Mouse (Mus musculus) liver, embryonic 12.5 days (tissue): ENCODE results near the gene Map2k5. TPM values are rescaled to one million over a fixed set of nuclear protein-coding genes. Genes with fewer than 3 reads are reported as not detected.
A peak's percentile ranks its signal among the peaks of the same experiment; 100 is the strongest.

Experiments used
- ATAC-seq: fragments of 200-750 bp; cut with Nextera tagmentation; 2 replicates; pipeline ENCODE4 v1.8.0; 2017; ENCODE audit warnings: moderate number of reproducible peaks, mild to moderate bottlenecking, moderate library complexity
- H3K27ac ChIP-seq: fragments of 300-500 bp; sonication (generic); 2 replicates; pipeline ENCODE4 v1.5.1; 2016; ENCODE audit warnings: mild to moderate bottlenecking
- H3K27me3 ChIP-seq: fragments of 300-500 bp; sonication (generic); replicated peaks from 2 replicates; pipeline ENCODE4 v1.6.1; 2016; ENCODE audit warnings: mild to moderate bottlenecking, moderate library complexity
- H3K36me3 ChIP-seq: fragments of 300-500 bp; sonication (generic); 2 replicates; pipeline ENCODE4 v1.6.1; 2016; ENCODE audit warnings: mild to moderate bottlenecking, moderate library complexity
- H3K4me1 ChIP-seq: fragments of 300-500 bp; sonication (generic); 2 replicates; pipeline ENCODE4 v1.6.1; 2016
- H3K4me2 ChIP-seq: fragments of 300-500 bp; sonication (generic); 2 replicates; pipeline ENCODE4 v1.6.1; 2016; ENCODE audit warnings: mild to moderate bottlenecking, moderate library complexity
- H3K4me3 ChIP-seq: fragments of 300-500 bp; sonication (generic); 2 replicates; pipeline ENCODE4 v1.5.1; 2016; ENCODE audit warnings: mild to moderate bottlenecking, moderate library complexity
- H3K9ac ChIP-seq: fragments of 300-500 bp; sonication (generic); 2 replicates; pipeline ENCODE4 v1.6.1; 2016; ENCODE audit warnings: mild to moderate bottlenecking, moderate library complexity
- H3K9me3 ChIP-seq: fragments of 300-500 bp; sonication (generic); replicated peaks from 2 replicates; pipeline ENCODE4 v1.6.1; 2016; ENCODE audit warnings: mild to moderate bottlenecking, moderate library complexity
- WGBS: fragments of 180-500 bp; shearing (Covaris S2); methylation state at CpG from one replicate; pipeline ENCODE4 v1.1.7; 2016; ENCODE audit not compliant: insufficient replicate concordance; 5-methylcytosine and 5-hydroxymethylcytosine counted together
- polyA plus RNA-seq: library from polyadenylated mRNA; unstranded; fragments of >200 nt; fragmentation: Nextera tagmentation; extraction: Ambion mirVana; gene quantifications from 2 replicates; pipeline ENCODE4 v1.2.1, GENCODE M21; 2016

The Map2k5 gene
- polyA plus RNA-seq, 1 experiment from 2014 or later: 16.7 TPM

GRCm38 (mm10) chr9:63181337-63182178 lies 196.1 kb downstream of the Map2k5 start:
- H3K4me1 ChIP-seq: no peaks in the 10 kb centered on the region

GRCm38 (mm10) chr9:63178296-63178695 lies 199.4 kb downstream of the Map2k5 start:
- Histone ChIP-seq H3K9me3 (no peaks in the 10 kb centered on the region), H3K4me1 (no peaks in the 10 kb centered on the region), H3K27me3 (no peaks in the 10 kb centered on the region), H3K4me3 (no peak overlapping the region), H3K9ac (no peak overlapping the region), H3K36me3 (0 out of 2 replicates have a peak, but pooled peaks cover 5% of the 10 kb centered on the region), H3K4me2 (no peak overlapping the region), H3K27ac (no peak overlapping the region)
- no peak for ATAC-seq
- 83% methylated on average over 8 of the region's 8 CpGs for WGBS

More at GRCm38 (mm10) chr9:63181337-63182178, 196.1 kb downstream of the Map2k5 start:
- Histone ChIP-seq H3K9ac (no peak overlapping the region), H3K4me3 (no peak overlapping the region), H3K4me2 (no peak overlapping the region), H3K36me3 (0 out of 2 replicates have a peak, but pooled peaks cover 2% of the 10 kb centered on the region), H3K9me3 (no peaks in the 10 kb centered on the region), H3K27ac (no peak overlapping the region), H3K27me3 (no peaks in the 10 kb centered on the region)
- 67% methylated on average over 11 of the region's 11 CpGs for WGBS
- no peak for ATAC-seq

GRCm38 (mm10) chr9:63174001-63174721 lies 203.5 kb downstream of the Map2k5 start:
- H3K27me3 ChIP-seq: no peaks in the 10 kb centered on the region
- WGBS: 80% methylated on average over 8 of the region's 8 CpGs
- ATAC-seq: no peak
- H3K4me1 ChIP-seq: no peaks in the 10 kb centered on the region
- no peak overlapping the region for H3K27ac ChIP-seq
- H3K36me3 ChIP-seq: peaks cover 6% of the 10 kb centered on the region
- H3K9me3 ChIP-seq: no peaks in the 10 kb centered on the region
- no peak overlapping the region for H3K4me3 ChIP-seq
- no peak overlapping the region for H3K9ac ChIP-seq
- H3K4me2 ChIP-seq: no peak overlapping the region

- Histone ChIP-seq H3K27ac (no peak overlapping the region), H3K4me2 (no peak overlapping the region), H3K36me3 (peaks cover 14% of the 10 kb centered on the region), H3K4me1 (no peaks in the 10 kb centered on the region), H3K9ac (no peak overlapping the region), H3K9me3 (no peaks in the 10 kb centered on the region), H3K27me3 (no peaks in the 10 kb centered on the region), H3K4me3 (no peak overlapping the region)
- no peak for ATAC-seq
- 26% methylated on average over 2 of the region's 2 CpGs for whole genome bisulfite sequencing
Observed at GRCm38 (mm10) chr9:63171951-63172350, 205.8 kb downstream of the Map2k5 start.

GRCm38 (mm10) chr9:63169127-63169526 lies 208.6 kb downstream of the Map2k5 start:
- 72% methylated on average over 1 of the region's 1 CpGs for WGBS
- no peaks in the 10 kb centered on the region for H3K9me3 ChIP-seq
- no peak overlapping the region for H3K9ac ChIP-seq
- no peak overlapping the region for H3K4me2 ChIP-seq
- ATAC-seq: no peak
- no peak overlapping the region for H3K27ac ChIP-seq
- no peaks in the 10 kb centered on the region for H3K27me3 ChIP-seq
- H3K4me3 ChIP-seq: no peak overlapping the region
- H3K36me3 ChIP-seq: peaks cover 14% of the 10 kb centered on the region
- H3K4me1 ChIP-seq: no peaks in the 10 kb centered on the region

GRCm38 (mm10) chr9:63165070-63165469 lies 212.6 kb downstream of the Map2k5 start:
- H3K27ac ChIP-seq: no peak overlapping the region
- H3K9ac ChIP-seq: no peak overlapping the region
- H3K36me3 ChIP-seq: peaks cover 19% of the 10 kb centered on the region
- WGBS: 55% methylated on average over 9 of the region's 9 CpGs
- H3K4me2 ChIP-seq: no peak overlapping the region
- ATAC-seq: no peak
- H3K4me3 ChIP-seq: no peak overlapping the region
- no peaks in the 10 kb centered on the region for H3K4me1 ChIP-seq
- H3K27me3 ChIP-seq: 0 out of 2 replicates have a peak, but pooled peaks cover 6% of the 10 kb centered on the region
- H3K9me3 ChIP-seq: no peaks in the 10 kb centered on the region

- H3K36me3 ChIP-seq: peaks cover 12% of the 10 kb centered on the region
- H3K27ac ChIP-seq: no peak overlapping the region
- H3K9me3 ChIP-seq: no peaks in the 10 kb centered on the region
- H3K4me3 ChIP-seq: no peak overlapping the region
- no peak for ATAC-seq
- no peak overlapping the region for H3K9ac ChIP-seq
- H3K4me1 ChIP-seq: no peaks in the 10 kb centered on the region
- peaks cover 18% of the 10 kb centered on the region; the same call in 1 of the 2 replicates for H3K27me3 ChIP-seq
- H3K4me2 ChIP-seq: no peak overlapping the region
- 71% methylated on average over 8 of the region's 8 CpGs for WGBS
Observed at GRCm38 (mm10) chr9:63163756-63164155, 213.9 kb downstream of the Map2k5 start.

- H3K4me1 ChIP-seq: peaks cover 13% of the 10 kb centered on the region
- no peak for ATAC-seq
- no peaks in the 10 kb centered on the region for H3K9me3 ChIP-seq
- H3K27ac ChIP-seq: no peak overlapping the region
- no peaks in the 10 kb centered on the region for H3K36me3 ChIP-seq
- H3K4me3 ChIP-seq: no peak overlapping the region
- H3K27me3 ChIP-seq: peaks cover 93% of the 10 kb centered on the region
- no peak overlapping the region for H3K4me2 ChIP-seq
- WGBS: 29% methylated on average over 14 of the region's 14 CpGs
- no peak overlapping the region for H3K9ac ChIP-seq
Observed at GRCm38 (mm10) chr9:63151949-63152348, 225.8 kb downstream of the Map2k5 start.

- Histone ChIP-seq H3K4me1 (peaks cover 18% of the 10 kb centered on the region), H3K27me3 (peaks cover 93% of the 10 kb centered on the region), H3K4me3 (no peak overlapping the region)
Observed at GRCm38 (mm10) chr9:63151072-63151870, 226.4 kb downstream of the Map2k5 start.

GRCm38 (mm10) chr9:63150086-63150800 lies 227.5 kb downstream of the Map2k5 start:
- Histone ChIP-seq H3K27ac (no peak overlapping the region), H3K9me3 (no peaks in the 10 kb centered on the region), H3K4me3 (no peak overlapping the region), H3K36me3 (no peaks in the 10 kb centered on the region), H3K27me3 (peaks cover 93% of the 10 kb centered on the region), H3K9ac (no peak overlapping the region), H3K4me2 (no peak overlapping the region), H3K4me1 (peaks cover 28% of the 10 kb centered on the region)
- ATAC-seq: no peak
- WGBS: 4% methylated on average over 27 of the region's 27 CpGs

More at GRCm38 (mm10) chr9:63151072-63151870, 226.4 kb downstream of the Map2k5 start:
- Histone ChIP-seq H3K9ac (no peak overlapping the region), H3K36me3 (no peaks in the 10 kb centered on the region), H3K4me2 (no peak overlapping the region), H3K9me3 (no peaks in the 10 kb centered on the region), H3K27ac (no peak overlapping the region)
- ATAC-seq: no peak
- WGBS: 3% methylated on average over 20 of the region's 20 CpGs

- Histone ChIP-seq H3K27ac (no peak overlapping the region), H3K4me3 (peak overlapping the region; percentile 46)
- WGBS: 5% methylated on average over 20 of the region's 20 CpGs
Observed at GRCm38 (mm10) chr9:63149372-63149766, 228.3 kb downstream of the Map2k5 start.

More at GRCm38 (mm10) chr9:63149372-63149766, 228.3 kb downstream of the Map2k5 start:
- Histone ChIP-seq H3K27me3 (peaks cover 99% of the 10 kb centered on the region), H3K9ac (no peak overlapping the region), H3K4me1 (peaks cover 35% of the 10 kb centered on the region), H3K36me3 (no peaks in the 10 kb centered on the region), H3K9me3 (no peaks in the 10 kb centered on the region), H3K4me2 (peak overlapping the region; percentile 64)
- no peak for ATAC-seq
